Mouse (Mus musculus) brain, embryonic 14.5 days (tissue): ENCODE measurements around the gene Rpl32. TPM values are rescaled to one million over a fixed set of nuclear protein-coding genes. Genes with fewer than 3 reads are reported as not detected.

ENCODE experiments used
- DNase-seq: peaks from one replicate; pipeline ENCODE4 v3.0.0-alpha.2; 2011; ENCODE audit warnings: low read depth
- CTCF ChIP-seq: fragments of 200-500 bp; IDR thresholded peaks from 2 replicates; pipeline ENCODE4 v1.5.1; 2012; ENCODE audit warnings: inconsistent platforms, mild to moderate bottlenecking, moderate library complexity, borderline replicate concordance; ENCODE audit not compliant: insufficient read depth, insufficient read length; ENCODE audit errors: extremely low read depth
- POLR2A ChIP-seq: fragments of 200-500 bp; IDR thresholded peaks from 2 replicates; pipeline ENCODE4 v1.6.1; 2012; ENCODE audit warnings: mild to moderate bottlenecking, inconsistent platforms, borderline replicate concordance; ENCODE audit not compliant: poor library complexity, insufficient read depth, insufficient read length, severe bottlenecking; ENCODE audit errors: extremely low read depth
- polyA plus RNA-seq: library from polyadenylated mRNA; depleted of rRNA; stranded (reverse); fragments of >200 nt; gene quantifications from 2 replicates; pipeline ENCODE4 v1.2.3, GENCODE M21; 2012

Gene Rpl32
- polyA plus RNA-seq, 1 experiment = 1,840 TPM

DNA sequence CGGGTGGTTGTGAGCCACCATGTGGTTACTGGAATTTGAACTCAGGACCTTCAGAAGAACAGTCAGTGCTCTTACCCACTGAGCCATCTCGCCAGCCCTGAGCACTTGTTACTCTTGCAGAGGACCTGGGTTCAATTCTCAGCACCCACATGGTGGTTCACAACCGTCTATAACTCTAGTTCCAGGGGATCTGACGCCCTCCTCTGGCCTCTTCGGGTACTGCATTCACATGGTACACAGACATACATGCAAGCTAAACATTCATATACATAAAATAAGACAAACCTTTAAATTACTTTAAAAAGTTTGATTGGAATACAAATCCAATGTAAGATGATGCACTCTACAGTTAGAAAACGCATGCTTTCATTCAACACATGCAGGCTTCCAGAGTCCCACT is 36.3 kb downstream of the Rpl32 start:
- no peak for DNase-seq
- TF ChIP-seq CTCF = no peak
- TF ChIP-seq POLR2A = no peak

DNA sequence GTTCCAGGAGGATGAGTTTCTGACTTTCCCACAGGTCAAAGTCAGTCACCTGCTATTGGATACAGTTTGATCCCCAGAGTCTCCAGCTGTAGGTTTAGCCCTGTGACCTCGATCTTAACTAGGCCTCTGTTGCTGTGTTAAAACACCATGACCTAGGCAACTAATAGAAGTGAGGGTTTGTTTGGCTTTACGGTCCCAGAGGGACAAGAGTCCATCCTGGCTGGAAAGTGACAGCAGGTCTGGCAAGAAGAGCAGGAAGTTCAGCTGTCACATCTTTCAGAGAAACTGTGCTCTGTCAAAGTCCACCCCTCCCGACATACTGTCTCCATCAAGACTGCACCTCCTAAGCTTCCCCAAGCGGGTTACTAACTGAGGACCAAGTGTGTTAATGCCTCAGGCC is 37.7 kb downstream of the Rpl32 start:
- DNase-seq = no peak
- TF ChIP-seq CTCF (no peak), POLR2A (no peak)

DNA sequence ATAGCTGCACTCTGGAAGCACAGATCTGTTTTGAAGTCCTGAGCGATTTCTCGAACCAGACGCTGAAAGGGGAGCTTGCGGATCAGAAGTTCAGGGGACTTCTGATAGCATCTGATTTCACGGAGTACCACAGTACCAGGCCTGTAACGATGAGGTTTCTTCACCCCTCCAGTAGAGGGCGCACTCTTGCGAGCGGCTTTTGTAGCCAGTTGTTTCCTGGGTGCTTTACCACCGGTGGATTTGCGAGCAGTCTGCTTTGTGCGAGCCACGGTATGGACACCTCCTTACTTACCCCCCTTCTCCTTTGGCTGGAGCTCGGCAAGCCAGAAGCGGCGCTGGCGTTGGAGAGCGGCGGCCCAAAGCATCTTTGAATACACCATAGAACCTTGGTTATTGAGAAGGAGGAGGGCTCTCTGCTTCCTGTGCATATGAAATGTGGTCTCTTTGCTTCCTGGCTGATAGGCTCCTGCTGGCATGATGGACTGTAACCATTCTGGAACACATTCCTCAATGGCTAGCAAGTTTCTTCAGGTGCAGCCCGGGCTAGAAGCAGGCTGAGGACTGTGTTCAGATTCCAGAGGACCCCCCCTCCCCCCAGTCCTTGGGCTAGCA is 38.4 kb downstream of the Rpl32 start:
- TF ChIP-seq POLR2A (no peak), CTCF (0 out of 2 replicates have a peak, but pooled peaks have one; percentile 3)
- no peak for DNase-seq

DNA sequence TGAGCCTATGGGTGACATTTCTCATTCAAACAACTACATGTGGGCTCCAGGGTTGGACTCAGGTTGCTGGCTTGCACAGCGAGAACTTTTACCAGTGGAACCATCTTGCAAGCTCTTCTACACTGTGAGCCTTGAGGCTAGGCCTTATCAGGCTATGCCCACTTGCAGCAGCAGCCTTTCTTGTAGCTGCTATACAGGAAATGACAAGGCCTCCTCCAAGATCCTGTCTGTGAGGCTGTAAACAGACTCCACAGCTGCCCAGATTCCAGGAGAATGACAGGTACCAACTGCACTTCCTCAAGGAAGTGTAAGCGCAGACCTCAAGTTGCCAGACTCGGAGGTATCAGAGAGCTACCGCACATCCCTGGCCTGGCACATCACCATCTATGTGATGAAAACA is 40.3 kb downstream of the Rpl32 start:
- TF ChIP-seq CTCF = no peak
- no peak for TF ChIP-seq POLR2A

DNA sequence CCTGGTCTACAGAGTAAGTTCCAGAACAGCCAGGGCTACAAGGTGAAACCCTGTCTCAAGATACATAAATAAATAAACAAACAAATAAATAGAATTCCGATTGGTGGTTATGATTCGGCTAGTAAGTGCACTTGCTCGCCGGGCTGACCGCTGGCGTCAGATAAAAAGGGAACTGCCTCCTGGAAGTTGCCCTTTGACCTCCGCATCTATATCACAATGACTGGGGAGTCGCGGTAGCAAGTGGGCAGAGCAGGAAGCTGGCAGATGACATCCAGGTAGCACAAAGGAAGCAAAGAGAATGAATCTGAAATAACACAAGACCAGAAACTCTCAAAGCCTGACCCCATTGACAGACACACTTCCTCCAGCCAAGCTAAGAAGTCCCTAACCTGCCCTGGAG is 41.2 kb downstream of the Rpl32 start:
- no peak for DNase-seq
- TF ChIP-seq POLR2A = no peak
- no peak for TF ChIP-seq CTCF

More for the DNA sequence above, 40.3 kb downstream of the Rpl32 start:
- DNase-seq = no peak

DNA sequence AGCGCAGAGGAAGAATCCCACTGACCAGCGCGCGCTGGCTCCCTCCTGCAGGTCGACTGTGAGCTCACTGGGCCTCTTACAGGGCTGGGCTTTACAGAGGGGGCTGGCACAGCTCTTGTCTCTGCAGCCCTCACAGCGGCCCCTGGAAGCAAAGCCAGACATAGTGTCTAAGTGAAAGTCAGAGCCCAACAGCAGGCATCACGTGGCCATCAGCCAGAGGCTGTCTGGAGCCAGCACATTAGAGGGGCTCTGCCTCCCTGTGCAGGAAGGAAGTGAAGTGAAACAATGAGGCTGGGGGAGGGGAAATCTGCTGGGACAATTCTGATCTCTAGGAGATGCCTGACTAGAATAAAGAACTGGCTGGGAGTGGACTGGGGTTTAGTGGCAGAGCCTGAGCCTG is 44.4 kb downstream of the Rpl32 start:
- peak; percentile 95 for DNase-seq
- TF ChIP-seq POLR2A (no peak), CTCF (no peak)

DNA sequence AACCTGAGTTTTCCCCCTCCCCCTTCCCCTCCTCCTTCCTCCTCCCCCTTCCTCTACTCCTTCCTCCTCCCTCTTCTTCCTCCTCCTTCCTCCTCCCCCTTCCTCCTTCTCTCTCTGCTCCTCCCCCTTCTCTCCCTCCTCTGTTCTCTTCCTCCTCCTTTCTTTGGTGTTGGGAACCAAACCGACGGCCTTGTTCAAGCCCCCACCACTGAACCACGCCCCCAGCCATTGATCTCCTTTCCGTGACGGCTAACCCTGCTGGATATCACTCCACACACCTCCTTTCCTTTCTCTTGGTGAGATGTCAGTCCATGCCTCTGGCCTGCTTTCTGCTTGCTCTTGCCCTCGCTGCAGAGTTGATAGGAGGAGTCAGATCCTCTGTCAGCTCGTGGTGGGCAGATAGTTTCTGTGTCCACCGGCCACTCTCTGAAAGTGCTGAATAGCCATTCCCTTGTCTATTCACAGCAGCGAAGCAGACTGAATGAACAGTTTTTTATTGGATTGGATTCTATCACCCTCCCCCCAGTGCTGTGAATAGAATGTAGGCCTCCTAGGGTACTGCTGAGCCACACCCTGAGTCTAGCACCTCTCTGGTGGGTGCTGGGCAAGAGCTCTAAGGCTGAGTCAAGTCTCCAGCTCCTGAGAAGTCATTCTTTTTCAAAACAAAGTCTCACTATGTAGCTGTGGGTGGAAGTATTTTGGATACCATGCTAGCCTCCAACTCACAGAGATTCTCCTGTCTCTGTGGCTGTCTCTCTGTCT is 46.4 kb downstream of the Rpl32 start, which contains the start of gene Tmem40:
TSS of gene Tmem40 (minus strand) at position 416 of the 762 bp plus-strand sequence.
- TF ChIP-seq CTCF (no peak), POLR2A (no peak)

DNA sequence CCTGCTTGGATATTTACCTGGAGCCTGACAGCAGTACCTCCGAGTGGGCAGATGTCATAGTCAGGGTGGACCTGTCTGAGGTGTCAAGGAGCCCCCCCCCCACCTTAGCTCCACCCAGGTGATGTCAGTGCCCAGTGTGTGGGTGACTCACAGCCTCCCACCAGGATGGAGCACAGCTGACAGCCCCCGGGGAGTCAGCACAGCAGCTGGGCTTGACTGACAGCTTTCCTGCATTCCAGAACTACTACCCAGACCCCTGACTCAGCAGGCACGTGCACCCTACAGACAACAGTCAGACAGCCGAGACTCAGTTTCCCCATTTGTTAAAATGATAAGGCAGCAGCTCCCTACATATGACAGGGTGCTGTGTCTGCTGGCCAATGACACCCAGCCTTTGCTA is 47.6 kb downstream of the Rpl32 start:
- no peak for DNase-seq
- no peak for TF ChIP-seq POLR2A
- TF ChIP-seq CTCF = no peak

More for the DNA sequence above, 46.4 kb downstream of the Rpl32 start, which contains the start of gene Tmem40:
- DNase-seq = peak; percentile 49

DNA sequence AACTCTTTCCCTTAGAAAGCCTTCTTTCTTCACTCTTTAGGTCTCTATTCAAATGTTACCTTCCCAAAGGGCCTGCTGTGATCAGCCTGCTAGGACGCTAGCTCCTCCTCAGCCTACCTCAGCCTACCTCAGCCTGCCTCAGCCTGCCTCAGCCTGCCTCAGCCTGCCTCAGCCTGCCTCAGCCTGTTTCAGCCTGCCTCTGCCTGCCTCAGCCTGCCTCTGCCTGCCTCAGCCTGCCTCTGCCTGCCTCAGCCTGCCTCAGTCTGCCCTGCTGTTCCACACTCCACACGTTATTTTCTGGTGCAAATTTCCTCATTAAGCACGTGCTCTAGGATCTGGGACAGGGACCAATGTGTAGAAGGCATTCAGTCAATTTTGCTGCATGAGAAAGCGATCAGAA is 48.4 kb downstream of the Rpl32 start:
- TF ChIP-seq CTCF (no peak), POLR2A (no peak)
- DNase-seq = no peak

DNA sequence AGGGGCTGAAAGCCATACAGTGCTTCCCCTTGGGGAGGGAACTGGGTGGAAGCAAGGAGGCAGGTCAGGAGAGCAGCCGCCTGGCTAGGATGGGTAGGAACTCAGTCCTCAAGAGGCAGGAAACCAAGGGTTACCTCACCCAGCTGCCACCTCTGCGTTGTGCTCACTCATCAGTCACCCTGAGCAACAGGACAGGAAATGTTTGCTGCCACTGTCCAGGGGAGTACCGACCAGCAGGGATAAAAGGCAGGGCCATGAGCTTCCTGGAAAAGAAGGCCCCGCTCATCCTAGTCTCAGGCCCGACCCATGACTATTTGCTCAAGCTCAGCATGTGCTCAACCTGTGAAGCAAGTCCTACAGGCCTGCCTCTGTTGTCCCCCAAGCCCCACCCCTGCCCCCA is 49.1 kb downstream of the Rpl32 start:
- DNase-seq = no peak
- TF ChIP-seq CTCF = no peak
- no peak for TF ChIP-seq POLR2A

DNA sequence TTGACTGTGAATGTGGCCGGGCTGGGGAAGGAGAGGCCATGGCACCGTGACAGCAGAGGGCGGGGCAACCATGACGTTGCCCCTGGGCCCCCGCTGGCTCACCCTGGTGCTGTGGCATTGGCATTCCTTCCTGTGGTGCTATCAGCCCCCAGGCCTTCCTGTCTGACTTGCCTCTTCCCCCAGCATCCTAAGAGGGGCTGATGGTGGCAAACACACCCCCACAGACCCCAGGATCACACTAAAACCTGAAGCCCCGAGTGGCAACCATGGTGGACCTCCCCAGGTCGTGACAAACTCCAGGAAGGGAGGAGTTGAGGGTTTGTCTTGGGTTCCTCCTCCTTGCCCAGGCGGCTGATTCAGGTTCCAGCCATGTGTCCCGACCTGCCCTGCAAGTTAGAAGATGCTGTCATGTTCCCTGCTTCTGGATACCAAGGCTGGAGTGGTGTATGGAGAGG is 49.5 kb downstream of the Rpl32 start:
- no peak for TF ChIP-seq POLR2A
- no peak for TF ChIP-seq CTCF
- no peak for DNase-seq
